Mouse (Mus musculus): Measurements from ENCODE around the gene Dhx37.
"Not testable (repeated sequence)": the region's sequence is repeated elsewhere in the genome, so short reads cannot be mapped to it uniquely, and the experiment has no call there.

Dhx37 gene

DNA sequence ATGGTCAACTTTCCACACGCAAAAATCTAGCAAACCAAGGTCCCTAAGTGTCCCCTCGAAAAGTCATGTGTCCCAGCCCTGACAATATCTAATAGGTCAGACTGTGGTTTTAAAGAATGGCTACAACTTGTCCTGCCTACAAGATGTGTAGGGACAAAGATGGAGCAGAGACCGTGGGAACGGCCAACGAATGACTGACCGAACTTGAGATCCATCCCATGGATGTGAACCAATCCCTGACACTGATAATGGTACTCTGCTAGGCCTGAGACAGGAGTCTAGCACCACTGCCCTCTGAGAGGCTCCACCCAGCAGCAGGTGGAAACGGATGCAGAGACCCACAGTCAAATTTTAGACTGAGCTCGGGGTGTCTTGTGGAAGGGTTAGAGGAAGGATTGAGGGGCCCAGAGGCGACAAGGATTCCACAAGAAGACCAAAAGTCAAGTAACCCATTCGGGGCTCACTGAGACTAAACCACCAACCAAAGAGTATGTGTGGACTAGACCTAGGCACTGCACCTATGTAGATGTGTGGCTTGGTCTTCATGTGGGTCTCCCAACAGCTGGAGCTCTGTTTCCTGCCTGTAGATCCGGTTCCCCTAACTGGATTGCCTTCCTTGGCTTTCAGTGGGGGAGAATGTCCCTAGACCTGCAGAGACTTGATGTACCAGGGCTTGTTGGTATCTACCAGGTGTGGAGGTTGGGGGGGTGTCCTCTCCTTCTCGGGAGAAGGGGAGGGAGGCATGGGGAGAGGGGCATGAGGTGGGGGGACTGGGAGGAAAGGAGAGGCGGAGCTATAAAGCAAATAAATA, 26.7 kb downstream of the Dhx37 start:
- no peak for DNase-seq

- peak; percentile 72 for DNase-seq
Observed at GRCm38 (mm10) chr5:125406322-125407016, 27.5 kb downstream of the Dhx37 start.

DNA sequence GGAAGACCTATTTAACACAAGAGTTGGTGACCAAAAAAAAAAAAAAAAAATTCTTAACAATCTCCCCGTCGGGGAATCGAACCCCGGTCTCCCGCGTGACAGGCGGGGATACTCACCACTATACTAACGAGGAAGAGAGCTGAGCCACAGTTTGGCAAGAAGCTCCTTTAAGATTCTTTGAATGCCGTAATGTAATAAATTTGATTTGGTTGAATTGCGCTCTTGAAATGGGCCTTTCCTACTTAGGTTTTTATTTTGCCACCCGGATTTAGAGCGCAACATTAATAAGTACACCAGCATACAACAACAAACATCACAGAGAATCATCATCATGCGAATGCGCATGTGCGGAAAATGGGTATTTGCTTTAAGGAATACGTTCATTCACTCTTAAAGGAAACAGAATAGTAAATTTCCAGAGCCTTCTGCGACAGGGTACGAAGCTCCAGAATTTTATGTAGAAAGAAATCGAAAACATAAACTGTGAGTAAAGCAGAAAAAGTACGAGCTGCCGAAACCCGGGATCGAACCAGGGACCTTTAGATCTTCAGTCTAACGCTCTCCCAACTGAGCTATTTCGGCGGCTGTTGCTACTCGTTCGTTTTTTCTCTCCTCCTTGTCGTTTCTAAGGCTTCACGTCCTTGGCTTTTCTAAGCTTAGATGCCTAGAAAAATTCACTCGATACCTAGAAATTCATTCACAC, 28.2 kb downstream of the Dhx37 start:
- peak; percentile 88 for DNase-seq

GRCm38 (mm10) chr5:125404903-125405545, 28.9 kb downstream of the Dhx37 start:
- DNase-seq = peak; percentile 61

- no peak for DNase-seq
Observed at GRCm38 (mm10) chr5:125404536-125404902, 29.4 kb downstream of the Dhx37 start.

- DNase-seq = peak; percentile 80
Observed at GRCm38 (mm10) chr5:125403481-125404465, 30.1 kb downstream of the Dhx37 start.

- DNase-seq = no peak
Observed at GRCm38 (mm10) chr5:125402991-125403390, 30.9 kb downstream of the Dhx37 start.

GRCm38 (mm10) chr5:125402476-125402875, 31.4 kb downstream of the Dhx37 start:
- DNase-seq = no peak

GRCm38 (mm10) chr5:125400903-125401302, 33.0 kb downstream of the Dhx37 start:
- DNase-seq = no peak

GRCm38 (mm10) chr5:125395008-125395407, 38.9 kb downstream of the Dhx37 start:
- DNase-seq = no peak

GRCm38 (mm10) chr5:125393622-125394603, 40.0 kb downstream of the Dhx37 start:
- DNase-seq = peak; percentile 87

- DNase-seq = peak; percentile 96
Observed at GRCm38 (mm10) chr5:125392977-125393621, 40.8 kb downstream of the Dhx37 start.

GRCm38 (mm10) chr5:125392618-125392976, 41.3 kb downstream of the Dhx37 start:
- no peak for DNase-seq

DNA sequence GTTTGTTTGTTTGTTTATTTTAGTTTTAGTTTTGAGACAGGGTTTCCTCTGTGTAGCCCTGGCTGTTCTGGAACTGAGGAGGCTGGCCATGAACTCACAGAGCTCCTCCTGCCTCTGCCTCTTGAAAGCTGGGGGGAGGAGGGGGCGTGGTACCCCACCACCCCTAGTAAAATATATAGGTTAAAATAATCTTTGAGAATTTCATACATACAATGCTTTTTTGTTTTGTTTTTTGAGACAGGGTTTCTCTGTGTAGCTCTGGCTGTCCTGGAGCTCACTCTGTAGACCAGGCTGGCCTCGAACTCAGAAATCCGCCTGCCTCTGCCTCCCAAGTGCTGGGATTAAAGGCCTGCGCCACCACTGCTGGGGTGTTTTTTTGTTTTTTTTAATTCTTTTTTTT, 41.7 kb downstream of the Dhx37 start:
- not testable (repeated sequence) for DNase-seq

- DNase-seq = no peak
Observed at GRCm38 (mm10) chr5:125391609-125392008, 42.3 kb downstream of the Dhx37 start.

- DNase-seq = no peak
Observed at GRCm38 (mm10) chr5:125390906-125391477, 42.9 kb downstream of the Dhx37 start.

- peak; percentile 92 for DNase-seq
Observed at GRCm38 (mm10) chr5:125389579-125390441, 44.1 kb downstream of the Dhx37 start, which contains the start of gene Ubc. Gene Ubc (minus strand): TSS chr5:125390202.

DNA sequence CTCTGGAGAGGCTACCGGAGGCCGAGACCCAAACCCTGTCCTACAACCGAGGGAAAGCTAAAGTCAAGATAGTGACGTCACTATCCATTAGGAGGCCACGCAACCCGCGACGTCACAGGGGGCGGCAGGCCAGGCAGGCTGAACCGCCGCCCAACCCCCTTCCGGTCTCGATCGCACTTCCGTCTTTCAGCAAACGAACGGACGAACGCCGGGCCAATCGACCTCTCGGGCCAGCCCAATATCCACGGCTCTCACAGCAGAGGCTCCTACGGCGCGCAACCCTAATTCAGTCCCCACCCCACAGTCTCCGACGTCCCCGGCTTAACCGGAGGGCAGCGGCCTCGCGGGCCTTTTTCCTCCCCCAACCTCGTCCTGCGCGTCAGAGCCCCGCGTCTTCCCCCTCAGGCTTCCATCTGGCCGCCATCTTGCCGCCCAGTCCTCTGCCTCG, 44.8 kb downstream of the Dhx37 start, which contains the start of gene Gm10382:
TSS of gene Gm10382 (plus strand) at position 192 of the 448 bp plus-strand sequence.
- DNase-seq = peak; percentile 86

Measured in thymus, postnatal 4 days (tissue).